Mouse (Mus musculus): ENCODE results near the gene Nkx6-1. TPM values are rescaled to one million over a fixed set of nuclear protein-coding genes. Genes with fewer than 3 reads are reported as not detected.

The Nkx6-1 gene
- polyA plus RNA-seq, 1 experiment, result 0.08 TPM

DNA sequence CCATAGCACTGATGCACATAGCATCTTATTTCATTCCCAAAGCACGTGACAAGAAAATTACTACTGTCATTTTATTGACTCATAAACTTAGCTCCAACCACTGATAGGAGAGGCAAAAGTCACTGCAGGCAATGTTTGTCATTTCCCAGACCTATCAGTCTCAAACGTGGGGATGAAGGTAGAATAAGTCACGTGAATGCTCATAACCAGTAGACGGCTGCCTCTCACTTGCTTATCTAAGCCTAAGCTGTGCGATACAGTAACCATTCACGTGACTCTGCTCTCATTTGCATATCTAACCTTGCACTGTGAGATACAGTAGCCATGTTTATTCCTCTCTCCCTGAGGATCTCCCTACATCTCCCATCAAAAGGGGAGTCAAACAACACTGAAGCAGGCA, 15.5 kb upstream of the Nkx6-1 start:
- no peak for DNase-seq
- no peaks in the 10 kb centered on the region for H3K4me1 ChIP-seq (ENCODE audit: control insufficient read depth, insufficient read depth, low read length)
- no peak overlapping the region for H3K27ac ChIP-seq (ENCODE audit: insufficient read depth, low read depth, low read length)
- no peak overlapping the region for H3K4me3 ChIP-seq (ENCODE audit: insufficient read depth, low read depth, low read length)
- no peaks in the 10 kb centered on the region for H3K27me3 ChIP-seq (replicated peaks; ENCODE audit: control insufficient read depth, insufficient read depth, low read length)
- 70% methylated on average over 6 of the region's 6 CpGs for WGBS
- H3K36me3 ChIP-seq (ENCODE audit: control insufficient read depth, insufficient read depth, low read length), result no peaks in the 10 kb centered on the region
- no peak for TF ChIP-seq CTCF (conservative IDR thresholded peaks at IDR 0.05; ENCODE audit: insufficient read depth, insufficient read length, low read depth, low read length)
- no peak for TF ChIP-seq POLR2A (IDR thresholded peaks at IDR 0.05; ENCODE audit: low read depth, low read length)

GRCm38 (mm10) chr5:101669381-101669780, 4.6 kb upstream of the Nkx6-1 start:
- DNase-seq, result peak; percentile 50
- no peak for TF ChIP-seq POLR2A (IDR thresholded peaks at IDR 0.05; ENCODE audit: low read depth, low read length)
- TF ChIP-seq CTCF (conservative IDR thresholded peaks at IDR 0.05; ENCODE audit: insufficient read depth, insufficient read length, low read depth, low read length), result peak; percentile 52
- H3K36me3 ChIP-seq (ENCODE audit: control insufficient read depth, insufficient read depth, low read length), result no peaks in the 10 kb centered on the region
- peaks cover 5% of the 10 kb centered on the region; the same call in 1 of the 2 replicates for H3K4me1 ChIP-seq (ENCODE audit: control insufficient read depth, insufficient read depth, low read length)
- H3K27me3 ChIP-seq (replicated peaks; ENCODE audit: control insufficient read depth, insufficient read depth, low read length), result peaks cover 7% of the 10 kb centered on the region
- whole genome bisulfite sequencing, result 2% methylated on average over 15 of the region's 15 CpGs
- H3K27ac ChIP-seq (ENCODE audit: insufficient read depth, low read depth, low read length), result no peak overlapping the region
- H3K4me3 ChIP-seq (ENCODE audit: insufficient read depth, low read depth, low read length), result no peak overlapping the region

GRCm38 (mm10) chr5:101668475-101668874, 3.7 kb upstream of the Nkx6-1 start:
- H3K27me3 ChIP-seq (replicated peaks; ENCODE audit: control insufficient read depth, insufficient read depth, low read length), result peaks cover 14% of the 10 kb centered on the region
- DNase-seq, result no peak
- no peak for TF ChIP-seq CTCF (conservative IDR thresholded peaks at IDR 0.05; ENCODE audit: insufficient read depth, insufficient read length, low read depth, low read length)
- no peak for TF ChIP-seq POLR2A (IDR thresholded peaks at IDR 0.05; ENCODE audit: low read depth, low read length)
- H3K4me1 ChIP-seq (ENCODE audit: control insufficient read depth, insufficient read depth, low read length), result peaks cover 5% of the 10 kb centered on the region; the same call in 1 of the 2 replicates
- H3K27ac ChIP-seq (ENCODE audit: insufficient read depth, low read depth, low read length), result no peak overlapping the region
- WGBS, result 9% methylated on average over 12 of the region's 12 CpGs
- no peak overlapping the region for H3K4me3 ChIP-seq (ENCODE audit: insufficient read depth, low read depth, low read length)
- H3K36me3 ChIP-seq (ENCODE audit: control insufficient read depth, insufficient read depth, low read length), result no peaks in the 10 kb centered on the region

DNA sequence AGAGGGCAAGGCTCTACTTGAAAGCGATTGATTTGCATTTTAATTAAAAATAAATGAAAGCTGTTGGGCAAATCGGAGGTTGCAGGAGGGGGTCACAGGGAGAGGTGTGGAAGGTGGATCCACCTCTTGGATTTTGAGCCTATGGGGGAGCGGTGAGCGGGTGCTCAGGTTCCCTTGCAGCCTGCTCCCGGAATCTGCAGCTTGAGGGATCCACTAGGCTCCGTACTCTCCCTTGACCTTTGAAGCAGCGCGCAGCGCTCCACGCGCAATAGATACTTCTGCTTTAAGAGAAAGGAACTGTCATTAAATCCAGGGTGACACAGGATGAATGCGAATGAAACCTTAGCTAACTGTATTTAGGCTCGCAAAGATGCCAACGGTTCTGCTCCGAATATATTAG, 3.2 kb upstream of the Nkx6-1 start:
- 6% methylated on average over 15 of the region's 15 CpGs for WGBS
- peaks cover 5% of the 10 kb centered on the region; the same call in 1 of the 2 replicates for H3K4me1 ChIP-seq (ENCODE audit: control insufficient read depth, insufficient read depth, low read length)
- no peak for DNase-seq
- H3K27ac ChIP-seq (ENCODE audit: insufficient read depth, low read depth, low read length), result no peak overlapping the region
- no peak overlapping the region for H3K4me3 ChIP-seq (ENCODE audit: insufficient read depth, low read depth, low read length)
- H3K36me3 ChIP-seq (ENCODE audit: control insufficient read depth, insufficient read depth, low read length), result no peaks in the 10 kb centered on the region
- no peak for TF ChIP-seq CTCF (conservative IDR thresholded peaks at IDR 0.05; ENCODE audit: insufficient read depth, insufficient read length, low read depth, low read length)
- no peak for TF ChIP-seq POLR2A (IDR thresholded peaks at IDR 0.05; ENCODE audit: low read depth, low read length)
- H3K27me3 ChIP-seq (replicated peaks; ENCODE audit: control insufficient read depth, insufficient read depth, low read length), result peaks cover 17% of the 10 kb centered on the region

GRCm38 (mm10) chr5:101667263-101667990, 2.6 kb upstream of the Nkx6-1 start:
- WGBS, result 8% methylated on average over 19 of the region's 19 CpGs
- no peak for TF ChIP-seq CTCF (conservative IDR thresholded peaks at IDR 0.05; ENCODE audit: insufficient read depth, insufficient read length, low read depth, low read length)
- no peak for TF ChIP-seq POLR2A (IDR thresholded peaks at IDR 0.05; ENCODE audit: low read depth, low read length)
- Histone ChIP-seq H3K36me3 (ENCODE audit: control insufficient read depth, insufficient read depth, low read length) (no peaks in the 10 kb centered on the region), H3K27ac (ENCODE audit: insufficient read depth, low read depth, low read length) (no peak overlapping the region), H3K4me1 (ENCODE audit: control insufficient read depth, insufficient read depth, low read length) (peaks cover 5% of the 10 kb centered on the region; the same call in 1 of the 2 replicates), H3K27me3 (replicated peaks; ENCODE audit: control insufficient read depth, insufficient read depth, low read length) (peaks cover 18% of the 10 kb centered on the region), H3K4me3 (ENCODE audit: insufficient read depth, low read depth, low read length) (no peak overlapping the region)
- DNase-seq, result no peak

GRCm38 (mm10) chr5:101666713-101667112, 1.9 kb upstream of the Nkx6-1 start:
- TF ChIP-seq POLR2A (IDR thresholded peaks at IDR 0.05; ENCODE audit: low read depth, low read length), result no peak
- TF ChIP-seq CTCF (conservative IDR thresholded peaks at IDR 0.05; ENCODE audit: insufficient read depth, insufficient read length, low read depth, low read length), result no peak
- H3K27me3 ChIP-seq (replicated peaks; ENCODE audit: control insufficient read depth, insufficient read depth, low read length), result peaks cover 18% of the 10 kb centered on the region

GRCm38 (mm10) chr5:101666091-101666490, 1.3 kb upstream of the Nkx6-1 start:
- DNase-seq, result no peak
- Histone ChIP-seq H3K27ac (ENCODE audit: insufficient read depth, low read depth, low read length) (no peak overlapping the region), H3K4me1 (ENCODE audit: control insufficient read depth, insufficient read depth, low read length) (peaks cover 5% of the 10 kb centered on the region; the same call in 1 of the 2 replicates), H3K27me3 (replicated peaks; ENCODE audit: control insufficient read depth, insufficient read depth, low read length) (peaks cover 21% of the 10 kb centered on the region), H3K4me3 (ENCODE audit: insufficient read depth, low read depth, low read length) (no peak overlapping the region), H3K36me3 (ENCODE audit: control insufficient read depth, insufficient read depth, low read length) (no peaks in the 10 kb centered on the region)
- no peak for TF ChIP-seq CTCF (conservative IDR thresholded peaks at IDR 0.05; ENCODE audit: insufficient read depth, insufficient read length, low read depth, low read length)
- no peak for TF ChIP-seq POLR2A (IDR thresholded peaks at IDR 0.05; ENCODE audit: low read depth, low read length)
- WGBS, result 6% methylated on average over 9 of the region's 9 CpGs

More at GRCm38 (mm10) chr5:101666713-101667112, 1.9 kb upstream of the Nkx6-1 start:
- H3K4me1 ChIP-seq (ENCODE audit: control insufficient read depth, insufficient read depth, low read length), result peaks cover 5% of the 10 kb centered on the region; the same call in 1 of the 2 replicates
- no peak for DNase-seq
- no peak overlapping the region for H3K27ac ChIP-seq (ENCODE audit: insufficient read depth, low read depth, low read length)
- H3K36me3 ChIP-seq (ENCODE audit: control insufficient read depth, insufficient read depth, low read length), result no peaks in the 10 kb centered on the region
- WGBS, result 4% methylated on average over 18 of the region's 18 CpGs
- no peak overlapping the region for H3K4me3 ChIP-seq (ENCODE audit: insufficient read depth, low read depth, low read length)

Data from kidney, adult 2 months (tissue).